Mouse (Mus musculus) inflammation-experienced regulatory T-cells, adult 6 months (primary cell): Measurements from ENCODE around the gene Ccnf. TPM values are rescaled to one million over a fixed set of nuclear protein-coding genes. Genes with fewer than 3 reads are reported as not detected.

ENCODE experiments used
- ATAC-seq: one replicate; pipeline ENCODE4 v1.8.0; 2017
- polyA plus RNA-seq, 3 experiments: library from polyadenylated mRNA; unstranded; fragments of 100-300 nt; shearing (Covaris generic); gene quantifications; one replicate each; pipeline ENCODE4 v1.2.1; 2017

Ccnf gene
- polyA plus RNA-seq: 10 to 100 TPM in 1 of 3 experiments, 1 to 10 TPM in 2; 3.4 to 43.6 (median 6.3) TPM

DNA sequence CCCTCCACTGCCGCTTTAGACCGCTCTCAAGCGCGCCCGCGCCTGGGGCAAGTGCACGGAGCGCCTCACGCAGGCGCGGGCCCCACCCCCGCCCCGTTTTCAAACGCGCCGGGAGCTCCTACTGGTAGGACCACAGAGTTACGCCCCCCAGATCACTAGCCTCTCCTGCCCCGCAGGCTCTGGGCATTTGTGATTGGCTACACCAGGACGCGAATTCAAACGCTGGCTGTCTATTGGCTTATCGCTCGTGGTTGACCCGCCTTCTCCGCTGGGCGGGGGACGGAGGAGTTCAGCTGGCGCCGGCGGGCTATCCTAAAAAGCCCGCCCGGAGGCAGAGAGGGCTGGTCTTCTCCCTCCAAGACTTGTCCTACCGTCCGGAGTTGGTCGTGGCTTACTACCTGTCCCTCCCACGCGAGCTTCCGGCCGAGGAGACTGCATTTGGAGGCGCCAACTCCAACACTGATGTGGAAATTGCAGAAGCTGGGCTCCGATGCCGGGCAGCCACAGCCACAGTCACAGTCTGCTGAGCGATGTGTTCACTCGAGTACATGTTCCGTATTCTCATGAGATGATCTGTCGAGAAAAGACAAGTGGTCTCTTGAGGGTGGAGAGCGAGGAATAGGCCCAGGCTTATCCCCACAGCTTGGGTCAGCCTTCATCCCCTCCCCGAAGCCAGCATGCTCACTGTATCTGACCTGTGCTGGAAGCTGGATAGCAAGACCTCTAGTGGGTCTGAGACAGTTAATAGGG, at the start of gene Ccnf:
TSS of gene Ccnf (minus strand) at position 165 of the 750 bp plus-strand sequence.
- ATAC-seq: peak; percentile 99

DNA sequence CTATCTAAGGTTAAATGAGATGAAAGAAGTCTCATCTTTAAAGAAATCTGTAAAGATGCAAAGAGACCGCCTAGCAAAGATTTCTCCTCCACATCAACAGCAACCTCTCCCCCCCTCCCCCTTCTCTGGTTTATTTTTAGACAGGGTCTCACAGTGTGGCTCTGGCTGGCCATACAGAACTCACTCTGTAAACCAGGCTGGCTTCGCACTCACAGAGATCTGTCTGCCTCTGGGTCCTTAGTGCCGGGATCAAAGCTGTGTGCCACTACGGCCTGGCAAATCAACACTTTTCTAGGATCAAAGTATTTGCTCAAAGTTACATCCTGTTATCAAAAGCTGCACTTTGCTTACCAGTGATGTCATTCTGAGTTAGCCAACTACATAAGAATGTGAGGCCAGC, 49.4 kb upstream of the Ccnf start:
- no peak for ATAC-seq

DNA sequence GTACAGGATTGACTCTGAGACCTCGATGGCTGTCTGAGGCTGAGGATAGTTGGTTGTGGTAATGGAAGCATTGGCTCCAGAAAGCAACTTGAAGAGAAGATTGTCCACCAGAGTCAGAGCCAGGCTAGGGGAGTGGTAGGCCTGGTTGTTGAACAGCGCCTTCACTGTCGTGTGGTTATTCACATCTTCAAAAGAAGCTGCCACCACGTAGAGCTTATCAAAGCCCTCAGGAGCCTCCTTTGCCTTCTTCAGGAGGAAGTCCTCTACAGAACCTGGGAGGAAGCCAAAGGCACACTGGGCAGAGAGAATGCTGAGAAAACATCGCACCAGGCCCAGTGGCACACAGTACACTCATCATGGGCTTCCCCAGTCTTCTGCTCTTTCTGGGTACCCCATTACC, 38.1 kb upstream of the Ccnf start:
- no peak for ATAC-seq

DNA sequence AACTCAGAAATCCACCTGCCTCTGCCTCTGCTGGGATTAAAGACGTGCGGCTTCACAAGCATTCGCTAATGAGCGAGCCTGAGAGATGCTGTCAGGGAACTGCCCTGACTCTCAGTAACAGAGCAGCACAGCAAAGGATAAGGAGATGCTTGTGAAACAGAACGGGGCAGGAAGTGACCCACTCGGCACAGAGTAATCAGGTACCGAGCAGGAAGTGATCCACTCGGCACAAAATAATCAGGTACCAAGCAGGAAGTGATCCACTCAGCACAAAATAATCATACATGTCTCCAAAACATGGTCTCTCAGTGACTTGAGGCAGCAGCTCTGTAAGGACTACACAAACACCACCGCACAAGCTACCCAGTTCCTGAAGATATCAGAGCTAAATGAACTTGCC, 37.2 kb upstream of the Ccnf start:
- no peak for ATAC-seq

DNA sequence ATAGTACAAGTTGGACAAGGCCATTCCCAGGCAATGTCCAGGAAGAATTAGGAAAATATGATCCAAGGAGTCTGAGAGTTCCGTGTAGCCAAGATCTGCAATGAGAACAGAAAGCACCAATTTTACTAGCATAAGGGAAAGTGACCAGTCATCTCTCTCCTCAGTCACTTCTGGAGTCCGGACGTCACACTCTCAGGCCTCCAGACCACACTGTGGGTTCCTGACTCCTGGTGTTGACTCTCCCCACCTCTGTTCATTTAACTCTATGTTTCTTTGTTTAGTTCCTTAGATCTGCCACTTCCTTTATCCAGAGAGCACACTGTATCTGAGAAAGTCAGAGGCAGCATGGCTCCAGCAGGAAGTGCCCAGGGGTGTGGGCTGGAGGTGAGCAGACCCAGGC, 34.4 kb upstream of the Ccnf start:
- peak; percentile 38 for ATAC-seq

DNA sequence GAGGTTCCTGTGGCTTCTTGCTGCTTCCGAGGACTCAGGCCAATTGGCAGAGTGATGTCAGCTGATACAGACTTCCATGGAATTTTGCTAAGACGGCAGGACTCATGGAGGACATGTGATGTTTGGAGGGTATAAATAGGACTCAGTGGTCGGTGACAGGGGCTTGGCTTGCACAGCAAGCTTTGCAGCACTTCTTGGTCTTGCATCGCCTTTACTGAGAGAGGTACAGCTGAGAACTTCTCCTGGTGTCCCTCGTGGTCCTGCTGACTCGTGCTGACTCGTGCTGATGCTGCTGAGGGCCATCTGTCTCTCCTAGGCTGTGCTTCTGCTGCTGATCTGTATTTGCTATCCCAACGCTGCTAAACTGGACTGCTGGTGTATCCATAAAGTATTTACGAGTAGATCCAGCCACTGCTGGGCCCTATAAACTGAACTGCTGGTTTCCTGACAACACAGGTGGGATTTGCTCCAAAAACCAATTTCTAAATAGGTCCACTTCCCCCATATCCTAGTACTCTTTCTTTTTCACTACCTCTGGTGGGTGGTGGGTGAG, 32.1 kb upstream of the Ccnf start:
- ATAC-seq: no peak

DNA sequence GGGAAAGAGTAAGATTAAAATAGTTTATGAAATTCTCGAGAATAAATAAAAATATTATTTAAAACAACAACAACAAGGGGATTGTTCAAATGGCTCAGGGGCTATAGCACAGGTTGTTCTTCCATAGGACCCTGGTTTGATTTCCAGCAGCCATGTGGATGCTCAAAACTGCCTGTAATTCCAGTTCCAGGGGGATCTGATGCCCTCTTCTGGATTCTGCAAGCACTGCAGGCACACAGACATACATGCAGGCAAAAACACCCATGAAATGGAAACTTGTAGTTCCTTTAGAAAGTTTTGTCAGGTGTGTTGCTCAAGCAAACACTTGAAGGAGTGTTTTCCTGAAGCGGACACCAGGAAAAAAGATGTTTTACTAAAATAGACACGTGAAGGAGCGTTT, 31.4 kb upstream of the Ccnf start:
- no peak for ATAC-seq

DNA sequence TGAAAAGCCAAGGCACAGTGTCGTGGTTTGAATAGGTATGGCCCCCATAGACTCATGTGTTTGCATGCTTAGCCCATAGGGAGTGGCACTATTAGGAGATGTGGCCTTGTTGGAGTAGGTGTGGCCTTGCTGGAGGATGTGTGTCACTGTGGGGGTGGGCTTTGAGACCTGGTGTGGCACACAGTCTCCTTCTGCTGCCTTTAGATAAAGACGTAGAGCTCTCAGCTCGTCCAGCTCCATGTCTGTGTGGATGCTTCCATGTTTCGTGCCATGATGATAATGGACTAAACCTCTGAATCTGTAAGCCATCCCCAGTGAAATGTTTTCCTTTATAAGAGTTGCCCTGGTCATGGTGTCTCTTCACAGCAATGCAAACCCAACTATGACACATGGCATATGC, 28.6 kb upstream of the Ccnf start:
- ATAC-seq: no peak

DNA sequence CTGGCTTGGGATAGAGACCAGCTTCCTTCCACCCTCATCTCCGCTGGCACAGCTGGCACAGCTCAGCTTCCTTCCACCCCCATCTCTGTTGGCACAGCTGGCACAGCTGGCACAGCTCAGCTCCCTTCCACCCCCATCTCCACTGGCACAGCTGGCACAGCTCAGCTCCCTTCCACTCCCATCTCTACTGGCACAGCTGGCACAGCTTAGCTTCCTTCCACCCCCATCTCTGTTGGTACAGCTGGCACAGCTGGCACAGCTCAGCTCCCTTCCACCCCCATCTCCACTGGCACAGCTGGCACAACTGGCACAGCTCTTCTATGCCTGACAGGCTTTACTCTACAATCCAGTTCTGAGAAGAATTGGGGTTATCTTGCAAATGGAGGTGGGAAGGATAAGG, 15.8 kb upstream of the Ccnf start:
- no peak for ATAC-seq

DNA sequence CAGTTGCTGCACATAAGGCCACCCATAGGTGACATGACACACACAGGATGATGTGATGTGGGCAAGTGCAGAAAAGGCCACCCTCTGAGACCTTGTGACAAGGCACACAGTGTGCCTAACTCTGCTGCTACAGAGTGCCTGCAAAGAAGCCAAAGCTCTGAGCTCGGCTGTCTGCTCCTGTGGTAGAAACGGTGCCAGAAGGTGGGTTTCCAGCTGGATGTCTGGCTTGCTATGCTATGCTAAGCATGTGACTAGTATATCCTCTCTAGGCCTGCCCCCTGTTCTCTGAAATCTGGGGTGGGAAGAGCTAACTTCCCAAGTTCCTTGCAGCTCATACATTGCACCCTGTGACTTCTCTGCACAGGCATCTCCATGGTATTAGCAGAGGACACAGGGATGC, 13.5 kb upstream of the Ccnf start:
- no peak for ATAC-seq

DNA sequence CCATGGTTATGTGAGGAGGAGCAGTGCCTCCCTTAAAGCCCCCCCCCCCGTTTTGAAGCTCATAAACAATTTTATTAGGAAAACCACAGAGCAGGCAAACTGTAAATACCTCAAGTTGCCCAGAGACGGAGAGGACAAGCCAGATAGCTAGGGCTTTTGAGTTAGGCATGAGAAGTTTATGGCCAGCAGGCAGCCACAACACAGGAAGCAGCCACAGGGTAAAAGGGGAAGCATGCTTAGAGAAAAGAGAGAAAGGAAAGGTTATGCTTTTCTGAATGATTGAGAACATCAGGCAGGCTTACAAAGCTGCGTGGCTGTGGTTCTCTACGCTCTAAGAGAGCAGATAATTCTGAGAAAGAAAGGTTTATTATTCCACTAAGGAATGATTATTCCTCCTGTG, 9.2 kb upstream of the Ccnf start:
- ATAC-seq: no peak

DNA sequence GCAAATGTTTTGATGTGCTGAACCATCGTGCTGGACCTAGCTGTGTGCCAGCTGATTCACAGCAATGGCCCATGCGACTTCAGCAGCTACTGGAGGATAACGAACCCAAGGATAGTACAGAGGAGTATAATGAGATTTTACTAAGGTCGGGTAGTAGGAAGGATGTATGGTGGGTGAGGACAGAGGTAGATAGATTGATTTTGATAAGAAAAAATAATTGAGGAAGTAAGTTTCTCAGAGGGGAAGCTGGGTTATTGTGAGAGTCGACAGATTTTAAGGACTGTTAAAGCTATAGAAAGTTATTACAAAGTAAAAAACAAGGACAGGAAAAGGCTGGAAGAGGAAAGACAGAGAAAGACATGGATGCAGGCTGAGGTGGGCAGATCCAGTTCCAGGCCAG, 8.4 kb upstream of the Ccnf start:
- no peak for ATAC-seq

DNA sequence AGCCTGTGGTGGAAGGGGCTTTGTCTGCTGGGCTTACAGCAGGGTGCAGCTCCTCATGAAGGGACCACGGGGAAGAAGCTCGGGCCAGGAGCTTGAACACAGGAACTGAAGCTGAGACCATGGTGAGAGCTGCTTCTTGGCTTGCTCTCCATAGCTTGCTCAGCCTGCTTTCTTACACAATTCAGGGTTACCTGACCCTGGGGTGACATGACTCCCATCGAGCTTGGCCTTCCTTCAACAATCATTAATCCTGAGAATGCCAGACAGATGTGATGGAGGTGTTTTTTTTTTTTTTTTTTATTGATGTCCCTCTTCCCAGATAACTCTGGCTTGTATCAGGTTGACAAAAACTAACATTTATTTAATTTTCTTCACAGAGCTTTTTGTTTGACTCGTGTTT, 7.7 kb upstream of the Ccnf start:
- ATAC-seq: no peak

DNA sequence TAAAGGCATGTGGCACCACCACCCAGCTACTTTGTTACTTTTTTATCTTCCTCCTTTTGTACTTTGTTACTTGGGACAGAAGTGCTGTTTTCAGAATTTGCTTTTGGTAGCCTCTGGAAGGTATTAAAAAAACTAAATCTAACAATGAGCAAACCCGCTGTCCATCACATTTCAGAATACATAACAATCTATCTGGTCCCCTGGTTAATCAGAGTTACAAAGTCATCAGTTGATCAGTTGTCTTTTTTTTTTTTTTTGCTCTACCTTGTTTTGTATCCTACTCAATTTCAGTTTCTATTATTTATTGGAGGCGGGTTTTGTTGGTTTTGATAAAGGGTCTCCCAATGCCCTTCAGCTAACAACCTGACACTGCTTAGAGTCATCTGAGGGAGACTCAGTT, 1.0 kb upstream of the Ccnf start:
- no peak for ATAC-seq

DNA sequence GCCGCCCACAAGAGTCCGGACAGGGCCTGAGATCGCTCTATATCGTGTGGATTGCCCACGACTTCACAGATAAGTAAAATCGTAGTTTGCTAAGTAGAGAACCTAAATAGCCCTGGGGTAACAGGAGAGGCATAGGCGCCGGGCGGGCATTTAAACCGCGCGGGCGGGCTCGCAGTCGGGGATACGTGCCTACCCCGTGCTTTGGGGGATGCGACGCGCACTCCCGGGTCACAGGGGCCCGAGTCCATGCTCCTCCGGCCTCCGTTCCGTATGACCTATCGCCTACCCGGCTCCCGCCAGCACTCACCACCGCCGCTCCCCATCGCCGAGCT, 330 bp downstream of the Ccnf start:
- ATAC-seq: peak; percentile 26

DNA sequence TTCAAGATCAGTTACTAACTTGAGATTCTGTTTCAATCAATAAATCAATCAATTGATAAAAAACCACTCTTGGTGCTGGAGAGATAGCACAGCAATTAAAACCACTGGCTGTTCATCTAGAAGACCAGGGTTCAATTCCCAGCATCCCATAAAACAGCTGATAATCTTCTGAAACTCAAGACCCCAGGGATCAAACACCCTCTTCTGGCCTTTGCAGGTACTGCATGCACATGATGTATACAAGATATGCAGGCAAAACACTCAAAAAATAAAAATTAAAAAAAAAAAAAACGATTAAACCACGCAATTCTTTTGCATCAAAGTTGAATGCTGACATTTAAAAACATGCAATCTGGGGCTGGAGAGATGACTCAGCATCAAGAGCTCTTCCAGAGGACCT, 2.6 kb downstream of the Ccnf start:
- ATAC-seq: no peak

DNA sequence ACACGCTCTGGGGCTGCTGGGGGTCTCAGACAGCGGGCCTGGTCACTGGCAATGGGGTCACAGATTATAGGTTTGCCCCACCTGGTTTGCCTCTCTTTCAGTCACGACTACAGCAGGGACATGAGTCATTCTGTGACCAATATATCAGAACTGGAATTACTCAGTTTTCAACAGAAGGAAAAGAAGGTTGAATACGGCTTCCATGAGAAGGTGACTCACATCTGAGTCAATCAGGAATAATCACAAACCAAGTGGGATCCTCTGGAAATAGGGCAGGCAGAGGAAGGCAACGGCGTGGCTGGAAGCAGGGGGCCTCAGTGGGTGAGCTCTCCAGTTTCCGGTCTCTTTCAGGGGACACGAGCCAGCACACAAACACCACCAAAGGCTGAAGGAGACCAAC, 7.2 kb downstream of the Ccnf start:
- no peak for ATAC-seq

DNA sequence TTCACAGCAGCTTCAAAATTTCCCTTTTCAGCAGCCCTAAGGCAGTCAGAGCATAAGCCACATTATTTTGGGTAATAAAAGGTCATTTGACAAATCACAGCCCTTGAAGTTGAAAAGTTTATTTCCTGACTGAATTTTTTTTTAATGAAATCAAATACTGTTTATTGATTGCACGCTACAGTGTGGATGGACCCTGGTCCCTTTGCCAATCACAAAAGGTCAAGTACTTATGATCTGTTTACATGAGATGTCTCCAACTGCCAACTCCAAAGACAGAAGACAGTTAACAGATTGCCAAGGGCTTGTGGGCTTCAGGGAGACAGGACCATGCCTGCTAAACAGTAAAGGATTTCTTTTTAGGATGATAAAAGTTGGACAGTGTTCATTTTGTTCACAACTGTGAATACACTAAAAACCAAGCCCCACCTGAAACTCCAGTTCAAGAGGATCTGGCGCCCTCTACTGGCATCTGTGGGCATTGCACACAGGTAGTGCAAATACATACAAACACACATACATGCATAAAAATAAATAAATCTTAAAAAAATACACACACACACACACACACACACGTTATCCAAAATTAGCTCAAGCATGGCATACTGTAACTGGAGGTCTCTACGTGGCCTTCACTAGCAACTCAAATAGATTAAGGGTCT, 7.8 kb downstream of the Ccnf start:
- ATAC-seq: no peak

DNA sequence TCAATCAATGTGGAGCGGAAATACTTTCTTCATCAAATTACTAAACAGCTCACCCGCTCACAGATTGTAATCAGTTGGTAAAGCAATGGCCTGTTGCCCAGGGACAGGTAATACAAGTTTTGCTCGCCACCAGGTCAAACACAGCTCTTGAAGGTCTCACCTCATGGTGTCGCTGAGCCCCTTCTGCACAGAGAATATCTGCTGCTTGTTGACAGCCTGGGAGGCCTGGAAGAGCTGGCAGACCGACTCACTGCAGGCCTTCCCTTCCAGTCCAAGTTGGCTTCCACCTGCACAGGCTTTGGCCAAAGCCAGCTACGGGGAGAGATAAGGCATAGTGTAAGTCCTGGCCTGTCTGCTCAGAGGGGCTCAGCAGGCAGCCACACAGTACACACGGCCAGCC, 14.4 kb downstream of the Ccnf start:
- ATAC-seq: no peak

DNA sequence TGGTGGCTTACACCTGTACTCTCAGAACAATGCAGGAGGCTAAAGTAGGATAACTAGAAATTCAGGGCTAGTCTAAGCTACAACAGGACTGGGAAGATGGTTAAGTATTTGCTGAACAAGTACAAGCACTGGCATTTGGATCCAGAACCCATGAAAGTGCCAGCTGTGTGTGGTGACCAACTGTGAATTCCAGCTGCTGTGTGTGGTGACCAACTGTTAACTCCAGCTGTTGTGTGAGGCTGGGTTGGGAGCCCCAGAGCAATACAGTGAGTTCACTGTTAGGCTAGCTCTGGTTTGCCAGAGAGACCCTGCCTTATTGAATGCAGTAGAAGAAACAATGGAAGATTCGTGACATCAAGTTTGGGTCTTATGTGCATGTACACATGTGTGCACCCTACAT, 14.8 kb downstream of the Ccnf start:
- ATAC-seq: no peak

DNA sequence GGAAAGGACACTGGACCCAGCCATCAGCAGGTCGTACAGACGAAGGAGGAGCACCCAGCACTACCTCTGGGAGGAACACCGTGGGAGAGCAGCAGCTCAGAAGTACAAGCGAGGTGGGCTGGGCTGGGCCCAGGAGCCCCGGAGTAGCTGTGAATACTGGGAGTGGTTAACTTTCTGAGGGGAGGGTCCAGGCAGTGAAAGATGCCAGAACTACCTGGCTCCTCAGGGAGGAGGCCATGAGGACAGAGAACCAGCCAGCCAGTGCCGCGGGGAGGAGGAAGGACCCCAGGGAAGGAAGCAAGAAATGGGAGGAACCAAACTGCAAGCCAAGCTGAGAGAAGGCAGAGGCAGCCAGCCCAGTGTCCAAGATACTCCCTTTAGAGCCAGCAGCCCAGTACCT, 23.3 kb downstream of the Ccnf start:
- ATAC-seq: no peak

DNA sequence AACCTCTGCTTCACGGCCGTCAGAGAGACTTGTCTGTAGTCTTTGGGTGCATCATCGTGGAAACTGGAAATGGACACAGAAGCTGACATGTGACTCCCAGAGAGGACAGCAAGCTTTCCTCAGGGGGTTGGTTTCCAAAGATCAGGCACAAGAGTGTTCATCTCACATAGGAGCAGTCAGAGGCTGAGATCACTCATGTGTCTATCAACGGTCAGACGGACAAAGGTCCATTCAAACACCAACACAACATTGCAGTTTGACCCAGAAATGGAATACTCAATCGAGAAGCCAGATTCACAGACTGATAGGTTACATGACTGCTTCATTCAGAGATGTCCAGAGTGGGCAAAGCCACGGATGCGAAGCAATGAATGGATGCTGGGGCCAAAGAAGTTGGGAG, 24.6 kb downstream of the Ccnf start:
- no peak for ATAC-seq

DNA sequence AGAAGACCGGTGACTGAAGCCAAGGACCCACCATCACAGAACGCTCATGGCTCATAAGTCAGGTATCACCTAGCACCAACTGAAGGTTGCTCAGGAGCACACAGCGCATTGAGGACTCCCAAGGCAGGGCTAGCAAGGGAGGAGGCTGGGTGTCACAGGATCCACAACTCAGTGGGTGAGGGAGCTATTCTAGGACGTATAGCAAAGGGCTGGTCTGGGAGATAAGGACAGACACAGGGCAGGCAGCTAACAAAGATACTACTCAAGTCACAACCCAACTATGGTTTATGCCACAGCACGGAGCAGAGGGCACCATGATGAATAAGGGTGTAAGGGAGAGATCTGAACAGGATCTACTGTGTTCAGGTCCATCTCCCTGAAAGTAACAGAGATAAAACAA, 25.4 kb downstream of the Ccnf start:
- no peak for ATAC-seq

DNA sequence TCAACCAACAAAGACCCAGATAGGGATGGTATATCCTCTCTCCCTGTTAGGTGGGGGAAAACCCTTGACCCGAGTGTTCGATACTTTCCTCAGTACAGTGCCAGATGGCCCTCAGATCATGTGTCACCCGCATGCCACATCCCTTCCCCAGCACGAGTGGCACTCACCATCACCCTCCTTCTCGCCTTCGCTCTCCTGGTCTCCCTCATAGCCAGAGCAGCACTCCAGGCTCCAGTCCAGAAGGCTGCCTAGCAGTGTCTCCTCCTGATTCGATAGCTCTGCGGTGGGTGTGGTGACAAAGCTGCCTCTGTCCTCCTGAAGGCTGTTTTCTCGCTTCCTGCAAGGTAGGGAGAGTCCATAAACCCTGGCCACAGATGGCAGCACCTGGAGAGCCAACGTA, 26.5 kb downstream of the Ccnf start:
- no peak for ATAC-seq

DNA sequence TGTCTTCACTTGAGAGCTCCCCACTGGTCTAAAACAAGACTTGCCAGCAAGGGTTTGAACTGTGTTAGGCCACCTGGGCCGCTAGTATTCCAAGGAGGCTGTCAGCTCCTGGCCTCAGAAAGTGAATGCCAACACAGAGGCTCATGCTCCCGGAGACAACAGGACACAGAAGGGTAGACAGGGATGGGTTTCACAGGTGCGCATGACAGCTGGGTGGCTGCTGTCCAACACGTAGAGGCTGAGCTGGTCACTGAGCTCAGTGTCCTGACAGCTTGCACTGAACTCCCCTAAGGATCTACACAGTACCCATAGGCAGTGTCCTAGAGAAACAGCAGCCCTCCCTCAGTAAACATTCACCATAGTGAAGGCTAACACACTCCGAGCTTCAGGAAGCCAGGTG, 27.8 kb downstream of the Ccnf start:
- ATAC-seq: no peak
